Mouse (Mus musculus) spleen, adult 2 months (tissue): ENCODE measurements around the gene Ifi203. TPM values are rescaled to one million over a fixed set of nuclear protein-coding genes. Genes with fewer than 3 reads are reported as not detected.

Source experiments
- polyA plus RNA-seq: library from polyadenylated mRNA; depleted of rRNA; stranded (reverse); fragments of >200 nt; gene quantifications from 2 replicates; pipeline ENCODE4 v1.2.3, GENCODE M21; 2012; rRNA removed

Gene Ifi203
- polyA plus RNA-seq, 1 experiment, result 29.8 TPM

Other genes with a start within 250 kb of the Ifi203 start
- gene Ifi207, start 200.9 kb downstream of the Ifi203 start, polyA plus RNA-seq, result 6.8 and 10.0 TPM in 2 replicates
- gene Ifi204, start 175.7 kb downstream of the Ifi203 start, polyA plus RNA-seq, result 0.75 and 1.4 TPM in 2 replicates
- 0.49 and 0.55 TPM in 2 replicates for gene Ifi211, start 29.6 kb downstream of the Ifi203 start, polyA plus RNA-seq
- gene Mndal, start 181 bp downstream of the Ifi203 start, polyA plus RNA-seq, result 8.7 and 20.9 TPM in 2 replicates
- 0.13 TPM in 1 of 2 replicates, not detected in the other for gene Ifi202b, start 40.1 kb upstream of the Ifi203 start, polyA plus RNA-seq
- 1.2 and 1.9 TPM in 2 replicates for gene Ifi205, start 89.1 kb upstream of the Ifi203 start, polyA plus RNA-seq
- 0.99 and 2.5 TPM in 2 replicates for gene Olfr433, start 98.0 kb upstream of the Ifi203 start, polyA plus RNA-seq
- 0.08 and 2.7 TPM in 2 replicates for gene Olfr432, start 106.5 kb upstream of the Ifi203 start, polyA plus RNA-seq
- gene Olfr430, start 123.9 kb upstream of the Ifi203 start, polyA plus RNA-seq, result not detected in 2 replicates
- gene Olfr429, start 141.7 kb upstream of the Ifi203 start, polyA plus RNA-seq, result not detected in 2 replicates
- gene Olfr427, start 154.2 kb upstream of the Ifi203 start, polyA plus RNA-seq, result not detected in 2 replicates
- gene Olfr231, start 178.5 kb upstream of the Ifi203 start, polyA plus RNA-seq, result not detected in 2 replicates
- not detected in 2 replicates for gene Olfr424, start 188.8 kb upstream of the Ifi203 start, polyA plus RNA-seq
- not detected in 2 replicates for gene Olfr420, start 213.0 kb upstream of the Ifi203 start, polyA plus RNA-seq
- gene Spta1, start 230.1 kb upstream of the Ifi203 start, polyA plus RNA-seq, result 2.4 and 3.2 TPM in 2 replicates